Mouse (Mus musculus): Measurements from ENCODE around the gene Krba1.

The Krba1 gene

GRCm38 (mm10) chr6:48395105-48396007 lies at the start of gene Krba1:
Gene Krba1, plus strand, starts transcription at chr6:48395586.
- no peak for DNase-seq (ENCODE audit: low read depth)

GRCm38 (mm10) chr6:48358897-48359296 lies 36.5 kb upstream of the Krba1 start:
- no peak for DNase-seq (ENCODE audit: low read depth)

GRCm38 (mm10) chr6:48366322-48366996 lies 28.9 kb upstream of the Krba1 start:
- no peak for DNase-seq (ENCODE audit: low read depth)

DNA sequence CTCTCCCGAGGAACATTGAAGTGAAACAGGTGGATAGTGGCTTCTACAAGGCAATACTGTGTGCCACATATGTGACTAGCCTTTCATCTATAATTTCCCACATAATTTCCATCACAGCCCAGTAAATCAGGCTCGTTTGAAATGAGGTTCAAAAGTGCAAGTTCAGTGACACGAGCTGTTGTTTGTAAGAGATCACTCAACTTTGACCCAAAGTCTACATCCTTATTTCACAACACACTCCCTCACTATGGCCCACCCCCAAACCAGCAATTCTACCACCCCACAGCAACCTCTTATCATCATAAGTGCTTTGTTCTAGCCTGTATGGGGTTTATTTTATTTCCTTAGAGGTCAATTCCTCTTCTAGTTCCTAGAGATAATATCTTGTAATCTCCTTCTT lies 7.2 kb upstream of the Krba1 start:
- DNase-seq (ENCODE audit: low read depth), result no peak

DNA sequence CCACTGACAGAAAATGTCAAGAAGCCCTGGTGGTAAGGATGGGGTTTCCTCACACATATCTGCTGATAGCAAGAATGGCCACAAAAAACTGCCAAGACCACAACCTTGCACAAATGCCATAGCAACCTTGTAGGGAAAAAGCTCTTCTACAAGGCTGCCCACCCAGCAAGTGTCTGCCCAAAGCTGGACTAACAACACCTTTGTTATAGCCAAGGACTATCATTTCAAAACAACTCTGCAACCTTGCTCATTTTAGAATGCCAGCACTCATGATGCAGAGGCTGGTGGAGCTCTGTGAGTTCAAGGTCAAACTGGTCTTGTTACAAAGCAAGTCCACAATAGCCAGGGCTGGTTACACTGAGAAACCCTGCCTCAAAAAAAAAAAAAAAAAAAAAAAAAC lies 1.6 kb upstream of the Krba1 start:
- no peak for DNase-seq (ENCODE audit: low read depth)

DNA sequence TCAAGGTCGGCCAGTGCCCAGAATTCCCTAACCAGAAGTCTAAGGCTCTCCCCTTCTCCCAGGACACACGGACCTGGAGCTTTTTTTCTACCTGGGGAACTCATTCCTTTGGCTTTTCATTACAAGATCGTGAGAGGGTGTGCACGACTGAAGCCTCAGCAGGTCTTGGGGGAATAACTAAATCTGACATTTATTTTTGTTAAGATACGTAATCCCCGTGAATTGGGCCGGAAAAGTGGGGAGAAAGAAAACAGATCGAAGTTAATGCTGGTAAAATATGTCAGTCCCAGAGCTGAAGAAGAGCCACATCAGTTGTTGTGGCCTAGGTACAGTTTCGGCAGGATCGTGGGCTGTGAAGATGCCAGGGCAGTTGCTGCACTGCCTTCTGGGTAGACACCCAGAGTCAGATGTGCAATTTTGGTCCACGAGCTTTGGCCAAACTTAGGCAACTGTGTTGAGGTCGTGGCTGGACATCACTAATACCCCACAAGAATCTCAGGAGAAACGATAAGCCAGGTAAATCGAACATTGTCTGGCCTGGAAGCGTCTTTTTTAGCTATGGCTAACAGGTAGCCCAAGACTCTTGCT lies 716 bp downstream of the Krba1 start:
- no peak for DNase-seq (ENCODE audit: low read depth)

DNA sequence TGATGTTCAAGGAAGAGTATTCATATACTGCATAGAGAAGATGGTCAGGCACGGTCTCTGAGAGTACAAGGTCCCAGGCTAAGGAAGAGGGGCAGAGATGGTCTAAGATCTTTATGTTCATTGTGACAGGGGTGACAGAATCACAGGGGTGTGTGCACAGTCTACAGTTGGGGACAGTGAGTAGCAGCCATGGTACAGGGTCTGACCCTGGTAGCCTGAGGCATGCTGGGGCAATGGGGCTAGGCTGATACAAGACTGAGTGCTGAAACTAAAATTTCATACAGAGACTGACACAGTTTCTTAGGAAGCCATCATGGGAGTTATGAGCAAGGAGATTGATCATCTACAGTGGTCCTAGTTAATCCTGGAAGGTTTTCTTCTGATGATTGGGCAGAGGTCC lies 1.3 kb downstream of the Krba1 start:
- DNase-seq (ENCODE audit: low read depth), result no peak

- DNase-seq (ENCODE audit: low read depth), result no peak
Observed at GRCm38 (mm10) chr6:48397336-48397735, 1.9 kb downstream of the Krba1 start.

- DNase-seq (ENCODE audit: low read depth), result no peak
Observed at GRCm38 (mm10) chr6:48399906-48400305, 4.5 kb downstream of the Krba1 start.

DNA sequence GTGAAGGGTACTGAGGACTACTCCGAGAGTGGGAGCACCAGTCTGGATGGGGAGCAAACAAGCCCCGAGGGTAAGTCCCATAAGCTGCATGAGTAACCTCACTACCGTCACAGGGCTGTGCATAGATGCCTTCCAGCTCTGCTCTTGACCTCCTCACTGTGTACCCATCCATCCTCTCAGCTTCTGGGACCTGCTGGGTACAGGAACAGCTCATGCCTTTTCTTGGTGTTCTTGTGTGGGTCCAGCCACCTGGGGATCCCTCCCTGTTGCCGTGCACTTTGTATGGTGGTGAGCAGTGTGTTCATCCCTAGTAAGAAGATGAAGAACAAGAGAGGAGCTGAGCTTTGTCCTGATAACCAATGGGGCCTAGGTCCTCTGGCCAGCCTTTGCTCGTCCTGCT lies 8.7 kb downstream of the Krba1 start:
- DNase-seq (ENCODE audit: low read depth), result no peak

DNA sequence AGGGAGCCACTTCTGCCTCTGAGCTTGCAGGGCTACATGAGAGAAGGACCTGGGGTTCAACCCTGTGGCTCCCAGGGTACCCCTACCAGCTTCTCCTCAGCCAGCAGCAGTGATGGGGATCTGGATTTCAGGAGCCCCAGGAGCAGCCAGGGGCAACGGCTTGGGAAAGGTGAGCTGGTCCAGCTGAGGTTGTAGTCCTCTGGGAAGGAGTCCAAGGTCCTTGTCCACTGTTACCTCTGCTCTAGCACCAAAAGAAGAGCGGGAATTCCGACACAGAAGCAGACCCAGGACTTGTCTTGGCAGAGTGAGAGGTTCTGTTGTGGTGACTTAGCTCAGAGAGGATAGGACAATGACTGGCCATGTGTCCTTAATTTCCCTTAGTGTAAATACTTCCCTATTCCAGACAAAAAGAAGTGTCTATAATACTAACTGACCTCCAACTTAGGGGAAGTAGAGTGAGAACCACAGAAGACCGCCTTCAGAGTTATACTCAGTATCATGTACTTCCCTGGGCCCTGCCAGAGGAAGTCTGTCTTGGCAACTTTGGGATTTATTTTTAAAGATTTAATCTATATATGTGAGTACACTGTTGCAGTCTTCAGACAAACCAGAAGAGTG lies 14.4 kb downstream of the Krba1 start:
- DNase-seq (ENCODE audit: low read depth), result no peak

DNA sequence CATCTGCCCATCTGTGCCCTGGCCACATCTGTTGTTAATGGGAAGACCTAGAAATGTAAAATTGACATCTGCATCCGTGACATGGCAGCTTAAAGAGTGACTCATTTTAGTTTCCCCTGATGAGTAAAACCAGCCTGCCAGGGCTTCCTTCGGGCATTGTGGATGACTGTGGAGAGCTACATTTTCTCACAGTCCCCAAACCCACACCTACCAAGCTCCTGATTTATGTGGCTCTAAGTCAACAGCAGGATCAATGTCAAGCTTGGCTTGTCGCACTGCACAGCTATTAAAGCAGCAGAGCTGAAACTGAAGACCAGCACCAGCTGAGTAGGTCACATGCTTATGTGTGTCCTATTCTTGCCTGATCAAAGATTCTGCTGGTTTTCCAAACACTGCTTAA lies 15.2 kb downstream of the Krba1 start:
- DNase-seq (ENCODE audit: low read depth), result no peak

- DNase-seq (ENCODE audit: low read depth), result no peak
Observed at GRCm38 (mm10) chr6:48411193-48412092, 16.1 kb downstream of the Krba1 start.

DNA sequence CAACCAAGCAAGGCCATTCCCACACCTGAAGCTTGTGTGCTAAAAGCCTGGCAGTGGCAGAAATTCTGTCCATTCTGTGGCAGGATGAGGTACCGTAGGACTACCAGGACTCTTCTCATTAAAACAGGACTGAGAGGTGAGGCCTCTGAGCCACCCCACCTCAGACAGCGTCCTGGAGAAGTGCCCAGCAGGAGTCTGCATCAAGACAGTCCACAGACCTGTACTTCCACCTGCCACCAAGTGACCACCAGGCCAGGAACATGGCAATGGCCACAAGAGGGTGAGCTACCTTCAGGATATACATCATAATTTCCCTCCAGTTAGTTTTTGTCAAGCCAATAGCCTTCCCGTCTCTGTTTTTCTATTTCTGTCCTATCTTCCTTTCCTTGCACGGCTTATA lies 16.8 kb downstream of the Krba1 start:
- no peak for DNase-seq (ENCODE audit: low read depth)

DNA sequence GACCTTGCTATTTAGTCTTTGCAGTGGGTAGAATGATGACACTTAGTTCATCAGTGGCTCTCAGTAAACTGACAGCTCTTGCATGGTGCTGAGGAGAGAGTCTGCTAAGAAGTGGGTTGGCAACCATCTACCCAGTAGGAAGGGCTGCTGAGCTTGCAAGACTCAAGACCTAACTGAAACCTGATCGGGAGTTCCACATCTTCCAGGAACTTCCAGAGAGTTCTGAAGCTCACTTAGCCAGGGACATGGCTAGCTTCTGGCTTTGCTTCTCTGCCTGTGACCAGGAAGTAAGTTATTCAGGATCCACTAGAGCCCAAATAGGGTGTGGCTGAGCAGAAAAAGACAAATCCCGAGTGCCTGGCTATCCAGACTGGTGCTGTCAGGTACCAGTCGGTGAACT lies 17.3 kb downstream of the Krba1 start:
- no peak for DNase-seq (ENCODE audit: low read depth)

GRCm38 (mm10) chr6:48413081-48413480 lies 17.7 kb downstream of the Krba1 start:
- DNase-seq (ENCODE audit: low read depth), result no peak

GRCm38 (mm10) chr6:48414886-48415285 lies 19.5 kb downstream of the Krba1 start:
- DNase-seq (ENCODE audit: low read depth), result no peak

DNA sequence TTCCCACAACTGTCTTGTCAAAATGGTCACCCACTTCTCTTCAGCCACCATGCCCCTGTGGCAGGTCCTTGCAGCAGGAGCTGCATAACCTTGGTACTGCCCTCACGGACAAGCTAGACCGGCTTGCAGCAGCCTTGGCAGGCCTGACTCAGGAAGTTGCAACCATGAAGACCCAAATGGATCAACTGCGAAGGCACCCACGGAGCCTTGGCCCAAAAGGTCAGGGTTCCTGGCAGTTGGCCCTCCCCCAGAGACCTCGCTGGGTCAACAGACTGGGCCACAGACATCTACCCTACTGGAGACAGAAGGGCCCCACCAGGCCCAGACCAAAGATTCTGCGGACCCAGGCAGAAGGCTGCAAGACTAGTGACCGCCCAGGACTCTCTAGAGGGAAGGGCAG lies 20.2 kb downstream of the Krba1 start:
- DNase-seq (ENCODE audit: low read depth), result no peak

GRCm38 (mm10) chr6:48416486-48416885 lies 21.1 kb downstream of the Krba1 start:
- DNase-seq (ENCODE audit: low read depth), result no peak

- no peak for DNase-seq (ENCODE audit: low read depth)
Observed at GRCm38 (mm10) chr6:48420647-48421046, 25.3 kb downstream of the Krba1 start.

- DNase-seq (ENCODE audit: low read depth), result no peak
Observed at GRCm38 (mm10) chr6:48423336-48423735, 27.9 kb downstream of the Krba1 start.

- DNase-seq (ENCODE audit: low read depth), result no peak
Observed at GRCm38 (mm10) chr6:48424074-48424473, 28.7 kb downstream of the Krba1 start.

All from fibroblast of lung, adult 2 months (primary cell).